Mouse (Mus musculus) T-helper 1 cell (primary cell): Measurements from ENCODE around the gene Fars2.

ENCODE experiments used
- in situ Hi-C: fragments of 300-600 bp; cut with MboI, MseI; formaldehyde crosslinking; loops from one replicate; pipeline ENCODE4 v1.15.1; 2025; ENCODE audit warnings: high pct_unique_total_duplicates

Fars2 gene

GRCm38 (mm10) chr13:36564764-36565315 is 447.6 kb downstream of the Fars2 start:
- in situ Hi-C loops = no loop called here

DNA sequence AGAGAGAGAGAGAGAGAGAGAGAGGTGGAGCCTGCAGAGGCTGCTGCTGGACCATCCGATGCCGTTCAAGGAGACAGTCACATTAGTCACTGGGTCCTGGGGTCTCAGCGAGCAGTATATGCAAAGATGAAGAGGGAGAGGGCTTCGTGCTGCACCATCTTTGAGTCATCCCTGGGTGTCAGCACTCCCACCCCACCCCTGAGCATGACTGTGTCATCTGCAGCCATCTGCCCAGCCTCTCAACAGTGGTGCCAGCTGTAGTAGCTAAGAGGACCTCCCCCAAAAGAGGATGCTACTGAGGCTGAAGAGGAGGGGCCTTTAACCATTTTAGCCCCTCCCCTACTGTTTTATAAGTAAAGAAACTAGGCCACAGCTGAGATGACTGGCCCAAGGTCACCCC is 459.6 kb downstream of the Fars2 start:
- in situ Hi-C loops = no loop called here

DNA sequence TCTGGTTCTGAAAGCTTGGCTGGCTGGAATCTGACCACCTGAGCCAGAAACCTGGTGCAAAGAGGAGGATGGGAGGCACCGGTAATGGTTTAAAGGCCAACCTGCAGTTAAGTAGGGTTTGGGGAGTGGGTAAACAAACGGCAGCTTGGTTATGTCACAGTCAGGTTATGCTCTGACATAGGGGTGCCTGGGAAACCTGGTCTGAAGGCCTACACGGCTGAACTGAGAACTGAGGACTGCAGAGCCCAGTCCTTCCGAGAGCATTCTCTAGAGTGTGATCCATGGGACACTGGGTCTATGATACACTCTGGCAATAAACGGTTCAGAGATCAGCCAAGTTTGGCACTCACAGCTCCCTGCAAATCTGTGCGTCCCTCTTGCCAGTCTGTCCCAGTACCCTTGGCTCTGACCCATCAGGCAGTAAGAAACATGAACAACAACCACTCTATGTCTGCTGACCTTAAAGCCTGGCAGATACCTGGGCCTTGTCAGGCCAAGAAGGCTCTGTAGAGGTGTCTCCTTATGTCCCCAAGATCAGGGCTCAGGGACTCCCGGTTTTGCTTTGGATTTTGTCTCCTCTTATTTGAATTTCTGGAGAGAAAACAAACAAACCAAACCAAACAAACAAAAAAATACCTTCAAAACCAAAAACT is 460.8 kb downstream of the Fars2 start:
- in situ Hi-C loops = no loop called here

GRCm38 (mm10) chr13:36578569-36579333 is 461.5 kb downstream of the Fars2 start:
- in situ Hi-C loops = no loop called here

- in situ Hi-C loops = no loop called here
Measured at GRCm38 (mm10) chr13:36582406-36583070, 465.3 kb downstream of the Fars2 start.

GRCm38 (mm10) chr13:36583481-36584151 is 466.4 kb downstream of the Fars2 start:
- in situ Hi-C loops = no loop called here

DNA sequence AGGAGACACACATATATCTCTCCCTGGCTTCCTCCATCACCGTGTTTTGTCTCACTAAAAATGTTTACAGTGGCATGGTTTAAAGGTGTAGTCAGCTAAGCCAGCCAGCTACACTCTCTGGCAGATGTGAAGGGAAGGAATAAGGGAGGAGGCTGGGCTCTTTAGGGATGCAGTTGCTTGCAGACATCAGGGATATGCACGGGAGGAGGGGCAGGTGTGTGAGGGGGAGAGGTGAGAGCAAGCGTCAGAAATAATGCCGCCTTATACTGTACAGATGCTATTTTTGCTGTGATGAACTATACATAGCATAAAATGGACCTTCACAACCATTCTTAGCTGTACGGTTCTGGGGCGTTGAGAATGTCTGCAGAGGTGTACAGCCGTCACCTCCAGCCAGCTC is 467.0 kb downstream of the Fars2 start:
- in situ Hi-C loops = no loop called here

GRCm38 (mm10) chr13:36589092-36589491 is 471.9 kb downstream of the Fars2 start:
- in situ Hi-C loops = no loop called here

DNA sequence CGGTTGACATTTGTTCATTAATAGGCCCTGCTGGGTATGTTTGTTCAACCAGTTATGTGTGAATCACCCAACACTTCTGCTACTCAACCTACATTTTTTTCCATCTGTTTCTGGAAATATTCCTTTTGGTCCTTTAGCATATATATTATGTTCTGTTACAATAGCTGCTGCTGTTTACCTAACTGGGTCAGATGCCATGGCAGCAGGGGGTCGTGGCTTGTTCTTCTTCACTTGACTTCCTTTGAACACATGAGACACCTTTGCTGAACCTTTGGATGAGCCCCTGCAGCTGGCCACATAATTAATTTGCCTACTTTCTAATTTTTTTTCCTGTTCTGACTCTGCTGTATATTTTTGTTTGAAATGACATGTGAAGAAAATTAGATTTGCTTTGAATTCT is 475.1 kb downstream of the Fars2 start:
- in situ Hi-C loops = no loop called here

DNA sequence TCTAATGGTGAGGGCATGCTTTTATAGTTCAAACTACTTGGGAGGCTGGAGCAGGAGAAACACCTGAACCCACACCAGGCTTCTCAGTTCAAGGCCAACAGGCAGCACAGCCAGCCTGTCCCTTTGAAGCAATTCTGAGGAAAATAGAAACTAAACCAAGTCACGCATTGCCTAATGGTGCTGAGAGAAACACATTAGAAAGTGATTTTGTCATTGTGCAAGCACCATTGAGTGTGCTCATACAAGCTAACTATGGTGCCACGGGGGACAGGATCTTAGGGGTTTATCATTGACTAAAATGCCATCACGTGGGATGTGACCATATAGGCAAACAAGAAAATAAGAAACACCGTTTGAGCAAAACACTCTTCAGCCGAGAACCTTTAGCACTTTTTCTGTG is 489.5 kb downstream of the Fars2 start:
- in situ Hi-C loops = no loop called here

DNA sequence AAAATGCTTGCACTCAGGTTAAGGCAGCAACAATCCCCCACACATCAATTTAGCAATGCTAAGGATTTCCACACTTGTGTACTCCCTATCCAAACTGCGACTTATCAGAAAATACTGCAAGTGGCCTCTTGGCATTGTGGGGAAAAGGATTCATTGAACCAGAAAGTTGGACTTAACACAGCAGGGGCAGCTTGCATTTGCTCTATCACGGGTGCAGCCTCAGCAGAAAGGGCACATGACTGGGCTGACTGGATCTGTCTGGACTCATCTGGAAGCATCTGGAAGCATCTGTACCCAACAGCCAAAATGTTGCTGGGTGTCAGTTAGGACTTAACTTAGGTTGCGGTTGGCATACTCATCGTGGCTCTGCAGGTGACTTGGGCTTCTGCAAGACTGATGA is 490.7 kb downstream of the Fars2 start:
- in situ Hi-C loops = no loop called here

DNA sequence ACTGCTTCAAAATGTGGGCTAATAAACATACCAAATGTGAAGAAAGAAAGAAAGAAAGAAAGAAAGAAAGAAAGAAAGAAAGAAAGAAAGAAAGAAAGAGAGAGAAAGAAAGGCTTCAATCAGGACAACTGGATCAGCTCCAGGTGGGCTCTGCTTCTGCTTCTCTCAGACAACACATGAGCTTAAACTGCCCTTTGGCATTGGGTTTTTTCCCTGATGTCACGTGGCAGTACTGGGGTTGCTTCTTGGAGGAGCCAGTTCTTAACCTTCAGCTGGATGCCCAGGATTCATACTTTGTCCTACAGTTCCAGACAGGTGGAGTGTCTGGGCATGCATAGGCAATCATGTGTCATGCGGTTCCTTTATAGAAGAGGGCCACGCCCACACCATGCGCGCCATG is 493.2 kb downstream of the Fars2 start:
- in situ Hi-C loops = no loop called here

DNA sequence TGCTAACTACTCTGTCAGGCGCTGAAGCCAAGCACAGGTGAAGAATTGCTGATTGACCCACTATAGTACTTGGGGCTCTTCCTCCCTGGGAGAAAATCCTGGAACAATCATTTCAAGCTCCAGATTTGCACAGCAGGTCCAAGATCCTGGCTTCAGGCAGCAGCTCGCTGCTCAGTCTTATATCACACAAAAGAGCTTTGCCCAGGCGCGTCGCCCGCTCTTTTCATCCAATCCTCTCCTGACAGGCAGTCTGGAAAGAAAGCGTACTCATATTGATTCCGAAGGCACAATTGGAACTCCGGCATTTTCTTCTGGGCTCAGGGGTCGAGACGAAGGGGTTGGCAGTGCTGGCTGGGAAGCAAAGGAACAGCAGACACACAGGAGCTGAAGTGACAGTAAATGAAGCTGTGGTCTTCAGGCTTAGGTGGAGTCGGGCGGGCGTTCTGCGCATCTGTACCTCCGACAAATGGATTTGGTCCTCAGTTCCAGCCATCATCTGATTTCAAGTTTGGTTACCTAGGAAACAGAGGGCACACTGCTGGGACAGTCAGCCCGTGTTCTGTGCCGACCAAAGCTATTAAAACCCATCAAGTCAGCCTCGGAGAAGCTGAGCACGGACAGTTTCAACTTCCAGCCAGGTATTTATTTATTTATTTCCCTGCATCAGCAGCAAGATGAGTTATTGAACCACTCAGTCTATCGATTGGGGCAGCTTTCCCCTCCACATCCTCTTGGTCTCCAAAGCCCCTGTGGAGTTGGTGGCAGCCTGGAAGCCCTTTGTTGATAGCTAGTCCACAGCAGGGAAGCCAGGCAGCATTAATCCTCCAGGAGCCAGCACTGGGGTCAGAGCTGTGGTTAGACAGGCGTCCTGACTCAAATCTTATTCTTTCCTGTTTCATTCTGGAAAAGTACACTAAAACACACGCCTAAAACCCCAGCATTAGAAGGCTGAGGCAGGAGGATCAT is 495.9 kb downstream of the Fars2 start:
- in situ Hi-C loops = no loop called here

DNA sequence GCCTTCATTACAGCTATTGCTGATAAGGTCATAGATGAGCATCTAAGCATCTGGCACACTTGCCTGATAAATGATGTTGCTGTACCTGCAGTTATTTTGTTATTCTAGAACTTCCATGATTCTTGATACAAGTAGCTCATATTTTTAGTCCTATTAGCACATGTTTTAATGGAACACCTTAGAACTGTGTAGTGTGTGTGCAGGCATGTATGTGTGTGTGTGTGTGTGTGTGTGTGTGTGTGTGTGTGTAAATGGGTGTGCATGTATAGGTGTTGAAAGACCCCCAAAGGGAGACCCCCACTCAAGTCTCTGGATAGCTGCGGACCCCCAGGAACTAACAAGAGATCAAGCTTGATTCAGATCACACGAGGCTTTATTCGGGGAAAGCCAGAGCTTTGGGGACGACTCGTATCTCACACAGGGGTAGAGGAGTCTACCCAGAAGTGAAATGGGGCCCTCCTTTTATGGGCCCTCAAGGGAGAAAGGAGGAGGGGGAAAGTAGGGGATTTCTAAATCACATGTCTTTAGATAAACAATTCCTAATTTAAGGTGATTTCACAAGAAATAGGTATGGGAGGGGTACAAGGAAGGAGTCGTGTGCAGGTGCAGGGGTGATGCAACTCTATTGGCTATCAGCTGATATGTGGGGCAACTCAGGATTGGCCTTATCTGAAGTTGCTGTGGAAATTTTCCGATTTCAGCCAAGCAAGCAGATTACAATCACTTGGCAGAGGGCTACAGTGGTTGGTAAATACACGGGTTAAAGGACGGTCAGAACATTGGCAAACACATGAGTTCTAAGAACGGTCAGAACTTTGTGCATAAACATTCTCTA is 503.5 kb downstream of the Fars2 start:
- in situ Hi-C loops = no loop called here

- in situ Hi-C loops = no loop called here
Measured at GRCm38 (mm10) chr13:36621333-36621659, 504.1 kb downstream of the Fars2 start.

- in situ Hi-C loops = no loop called here
Measured at GRCm38 (mm10) chr13:36623556-36623955, 506.3 kb downstream of the Fars2 start.

GRCm38 (mm10) chr13:36629154-36629553 is 511.9 kb downstream of the Fars2 start:
- in situ Hi-C loops = no loop called here

DNA sequence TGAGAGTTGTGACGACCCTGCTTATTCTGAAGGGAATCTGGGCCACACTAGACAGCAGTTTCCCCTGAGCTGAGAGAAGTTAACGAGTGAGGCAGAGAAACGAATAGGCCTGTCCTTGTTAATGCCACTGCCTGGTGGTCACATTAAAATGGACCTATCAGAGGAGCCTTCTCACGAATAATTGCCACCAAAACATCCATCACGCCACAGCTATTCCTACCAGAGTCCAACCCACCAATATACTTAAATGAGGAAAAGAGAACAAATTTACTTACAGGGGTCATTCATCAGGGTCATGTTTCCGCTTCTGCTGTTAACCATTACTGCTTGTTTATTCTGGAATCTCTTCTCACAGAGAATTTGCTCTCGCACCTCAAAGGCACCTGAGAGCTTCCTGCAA is 531.0 kb downstream of the Fars2 start:
- in situ Hi-C loops = no loop called here

- in situ Hi-C loops = no loop called here
Measured at GRCm38 (mm10) chr13:36654251-36654650, 537.0 kb downstream of the Fars2 start.

GRCm38 (mm10) chr13:36679345-36679744 is 562.1 kb downstream of the Fars2 start:
- in situ Hi-C loops = no loop called here
